ENCODE assay signal across 8 mouse cellular contexts in the genomic region with DNA sequence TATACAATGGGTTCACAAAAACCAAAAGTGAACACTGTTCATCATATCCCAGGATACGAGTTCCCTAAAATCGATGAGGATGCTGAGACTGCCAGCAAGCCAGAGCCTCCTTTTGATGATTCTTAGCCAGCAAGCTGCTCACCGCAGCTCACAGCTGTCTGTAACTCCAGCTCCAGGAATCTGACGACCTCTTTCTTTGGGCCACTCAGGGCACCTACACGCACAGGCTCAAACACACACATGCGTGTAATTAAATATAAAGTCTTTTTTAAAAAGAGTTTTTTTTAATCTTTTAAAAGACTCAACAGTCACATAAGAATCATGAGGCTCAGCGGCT.
DNase-seq lines count a peak whose midpoint lies in the region; ATAC-seq and TF ChIP-seq lines count a peak whose summit lies in the region.

No protein-coding gene starts in this region.

- H3K27ac ChIP-seq in heart, embryonic 14.5 days (replicated peaks in 1 of 2; ENCODE audit: control insufficient read depth in 1 of 2, insufficient read depth in 1 of 2, low read depth in 2 of 2, low read length in 2 of 2), result no peak overlapping the region
- no peak overlapping the region for H3K27ac ChIP-seq in forebrain, embryonic 15.5 days (replicated peaks)
- no peak overlapping the region for H3K27ac ChIP-seq in liver, embryonic 16.5 days (ENCODE audit: low read length)

- no peak for DNase-seq in heart, adult 8-10 months (ENCODE audit: low spot score)
- DNase-seq in layer of hippocampus, postnatal 10 days (ENCODE audit: low spot score in 2 of 2), result no peak
- no peak for DNase-seq in spleen, postnatal 10 days (ENCODE audit: low spot score in 2 of 2)
- no peak for DNase-seq in adrenal gland, adult 8-10 months

- WGBS in heart, embryonic 14.5 days, result 60% methylated on average over 7 of the region's 7 CpGs
- WGBS in forebrain, embryonic 15.5 days, result 35% methylated on average over 7 of the region's 7 CpGs
- 43% methylated on average over 7 of the region's 7 CpGs for WGBS in liver, embryonic 16.5 days (ENCODE audit: insufficient replicate concordance)

- no peaks in the 10 kb centered on the region for H3K36me3 ChIP-seq in heart, embryonic 14.5 days (ENCODE audit: control insufficient read depth, insufficient read depth, low read length)
- H3K36me3 ChIP-seq in E14TG2a.4 (ENCODE audit: insufficient read depth, low read length), result no peaks in the 10 kb centered on the region
- H3K36me3 ChIP-seq in forebrain, embryonic 15.5 days, result no peaks in the 10 kb centered on the region
- no peaks in the 10 kb centered on the region for H3K36me3 ChIP-seq in liver, embryonic 16.5 days (ENCODE audit: control insufficient read depth, insufficient read depth)

- no peaks in the 10 kb centered on the region for H3K27me3 ChIP-seq in heart, embryonic 14.5 days (ENCODE audit: control insufficient read depth, insufficient read depth, low read length)
- peaks cover 4% of the 10 kb centered on the region; the same call in 1 of the 2 replicates for H3K27me3 ChIP-seq in E14TG2a.4 (ENCODE audit: insufficient read depth, low read length)
- no peaks in the 10 kb centered on the region for H3K27me3 ChIP-seq in forebrain, embryonic 15.5 days
- no peaks in the 10 kb centered on the region for H3K27me3 ChIP-seq in liver, embryonic 16.5 days (ENCODE audit: control insufficient read depth, insufficient read depth, low read depth, low read length)

- no peak for ATAC-seq in heart, embryonic 14.5 days (ENCODE audit: insufficient number of reproducible peaks, insufficient read depth, low FRiP score, low read depth)
- no peak for ATAC-seq in forebrain, embryonic 15.5 days (replicated peaks)
- ATAC-seq in liver, embryonic 16.5 days (ENCODE audit: low read depth), result no peak

- peak overlapping the region in 1 of 2 experiments; percentile 49; a peak in 2 of 4 replicates for H3K4me3 ChIP-seq in heart, embryonic 14.5 days (ENCODE audit: control insufficient read depth in 1 of 2, insufficient read depth in 1 of 2, low read depth in 1 of 2, low read length in 2 of 2)
- peak overlapping the region; percentile 78 for H3K4me3 ChIP-seq in E14TG2a.4 (replicated peaks; ENCODE audit: low read length)
- H3K4me3 ChIP-seq in forebrain, embryonic 15.5 days, result no peak overlapping the region; the same call in 1 of the 2 replicates
- no peak overlapping the region for H3K4me3 ChIP-seq in liver, embryonic 16.5 days (ENCODE audit: low read depth, low read length)

- H3K9ac ChIP-seq in heart, embryonic 14.5 days (ENCODE audit: low read length), result no peak overlapping the region
- H3K9ac ChIP-seq in forebrain, embryonic 15.5 days (replicated peaks), result no peak overlapping the region
- no peak overlapping the region for H3K9ac ChIP-seq in liver, embryonic 16.5 days (ENCODE audit: low read depth, low read length)

- no peak for TF ChIP-seq CTCF in E14TG2a.4 (conservative IDR thresholded peaks at IDR 0.05; ENCODE audit: low read length)

- H3K4me1 ChIP-seq in heart, embryonic 14.5 days (ENCODE audit: control insufficient read depth in 2 of 2, insufficient read depth in 2 of 2, low read length in 2 of 2), result peaks cover 4 to 16% of the 10 kb centered on the region in 2 experiments
- peaks cover 33% of the 10 kb centered on the region for H3K4me1 ChIP-seq in E14TG2a.4 (replicated peaks; ENCODE audit: low read depth, low read length)
- H3K4me1 ChIP-seq in forebrain, embryonic 15.5 days, result peaks cover 7% of the 10 kb centered on the region
- peaks cover 11% of the 10 kb centered on the region for H3K4me1 ChIP-seq in liver, embryonic 16.5 days (ENCODE audit: control insufficient read depth, low read depth, low read length)

- peak overlapping the region; percentile 78 for H3K4me2 ChIP-seq in heart, embryonic 14.5 days (ENCODE audit: low read length)
- H3K4me2 ChIP-seq in forebrain, embryonic 15.5 days (replicated peaks), result peak overlapping the region; percentile 54; the same call in 1 of the 2 replicates
- peak overlapping the region; percentile 47; the same call in 1 of the 2 replicates for H3K4me2 ChIP-seq in liver, embryonic 16.5 days (ENCODE audit: low read depth, low read length)

- H3K9me3 ChIP-seq in heart, embryonic 14.5 days (ENCODE audit: control insufficient read depth, low read length), result no peaks in the 10 kb centered on the region
- no peaks in the 10 kb centered on the region for H3K9me3 ChIP-seq in E14TG2a.4 (ENCODE audit: low read length)
- H3K9me3 ChIP-seq in forebrain, embryonic 15.5 days, result no peaks in the 10 kb centered on the region
- no peaks in the 10 kb centered on the region for H3K9me3 ChIP-seq in liver, embryonic 16.5 days (replicated peaks; ENCODE audit: control insufficient read depth, low read length)
